Comparison of ENCODE assay signal across 8 mouse cellular contexts in genomic region chr15:79224685-79225084, GRCm38 (mm10). TPM values are rescaled to one million over a fixed set of nuclear protein-coding genes. Genes with fewer than 3 reads are reported as not detected.
A peak's percentile ranks its signal among the peaks of the same experiment; 100 is the strongest.
DNase-seq lines count a peak whose midpoint lies in the region; ATAC-seq and TF ChIP-seq lines count a peak whose summit lies in the region.

No protein-coding gene starts in this region.

- DNase-seq in heart, postnatal 0 days (ENCODE audit: low spot score), result peak; percentile 67
- DNase-seq in kidney, postnatal 36 days, result peak; percentile 78 to 91
- peak; percentile 49 to 59 (median 56) for DNase-seq in liver, embryonic 14.5 days (ENCODE audit: low read depth in 3 of 3, low spot score in 3 of 3)
- peak; percentile 84 for DNase-seq in stomach, postnatal 0 days (ENCODE audit: low spot score)

- no peak overlapping the region for H3K4me2 ChIP-seq in heart, postnatal 0 days (ENCODE audit: low read depth, low read length)
- no peak overlapping the region for H3K4me2 ChIP-seq in liver, embryonic 14.5 days (ENCODE audit: low read depth)
- H3K4me2 ChIP-seq in neural tube, embryonic 12.5 days (replicated peaks), result peak overlapping the region; percentile 5; the same call in 1 of the 2 replicates
- no peak overlapping the region for H3K4me2 ChIP-seq in stomach, postnatal 0 days (replicated peaks; ENCODE audit: low read depth)

- TF ChIP-seq CTCF in C2C12 (IDR thresholded peaks at IDR 0.05; ENCODE audit: control insufficient read depth, insufficient read depth, insufficient read length), result peak; percentile 80
- peak; percentile 84 for TF ChIP-seq CTCF in bone marrow macrophage, adult 2 months (IDR thresholded peaks at IDR 0.05; ENCODE audit: low read depth, low read length)
- peak; percentile 97 for TF ChIP-seq CTCF in heart, postnatal 0 days (IDR thresholded peaks at IDR 0.05; ENCODE audit: low read depth)
- TF ChIP-seq CTCF in liver, embryonic 14.5 days (IDR thresholded peaks at IDR 0.05; ENCODE audit: low read depth), result peak; percentile 97
- TF ChIP-seq CTCF in stomach, postnatal 0 days (IDR thresholded peaks at IDR 0.05; ENCODE audit: low read depth), result peak; percentile 98

- H3ac ChIP-seq in C2C12 (ENCODE audit: control insufficient read depth, insufficient read length, low read depth), result no peak overlapping the region

- no peak overlapping the region for H3K27ac ChIP-seq in bone marrow macrophage, adult 2 months (ENCODE audit: insufficient read depth, low read depth, low read length)
- no peak overlapping the region for H3K27ac ChIP-seq in heart, postnatal 0 days (ENCODE audit: low read depth)
- no peak overlapping the region for H3K27ac ChIP-seq in liver, embryonic 14.5 days
- no peak overlapping the region for H3K27ac ChIP-seq in neural tube, embryonic 12.5 days
- no peak overlapping the region for H3K27ac ChIP-seq in stomach, postnatal 0 days (replicated peaks)

- peak; percentile 73 for ATAC-seq in erythroid progenitor cell, adult 5-6 weeks (replicated peaks; ENCODE audit: low FRiP score, poor library complexity, severe bottlenecking)
- peak; percentile 69; the same call in 1 of the 2 replicates for ATAC-seq in heart, postnatal 0 days (ENCODE audit: insufficient read depth, low read depth)
- peak; percentile 32 for ATAC-seq in liver, embryonic 14.5 days (ENCODE audit: insufficient read depth)
- peak; percentile 57; the same call in 1 of the 2 replicates for ATAC-seq in neural tube, embryonic 12.5 days (ENCODE audit: low FRiP score, low read depth)
- peak; percentile 66 for ATAC-seq in stomach, postnatal 0 days (ENCODE audit: low FRiP score, low TSS enrichment)

- H3K79me2 ChIP-seq in C2C12 (ENCODE audit: control insufficient read depth, insufficient read depth), result no peaks in the 10 kb centered on the region

- H3K9ac ChIP-seq in heart, postnatal 0 days (replicated peaks; ENCODE audit: low read depth, low read length), result no peak overlapping the region
- H3K9ac ChIP-seq in liver, embryonic 14.5 days (replicated peaks), result no peak overlapping the region
- H3K9ac ChIP-seq in neural tube, embryonic 12.5 days, result no peak overlapping the region
- H3K9ac ChIP-seq in stomach, postnatal 0 days (ENCODE audit: low read length), result no peak overlapping the region

- no peak overlapping the region for H3K4me3 ChIP-seq in C2C12 (ENCODE audit: insufficient read depth, poor library complexity, severe bottlenecking)
- H3K4me3 ChIP-seq in bone marrow macrophage, adult 2 months (ENCODE audit: insufficient read depth, low read length), result no peak overlapping the region
- H3K4me3 ChIP-seq in heart, postnatal 0 days (ENCODE audit: low read depth, low read length), result no peak overlapping the region
- H3K4me3 ChIP-seq in liver, embryonic 14.5 days (ENCODE audit: insufficient read depth in 1 of 2, low read depth in 2 of 2, low read length in 2 of 2), result no peak overlapping the region
- no peak overlapping the region for H3K4me3 ChIP-seq in neural tube, embryonic 12.5 days
- H3K4me3 ChIP-seq in stomach, postnatal 0 days (ENCODE audit: low read depth, low read length), result no peak overlapping the region

- H3K36me3 ChIP-seq in C2C12 (ENCODE audit: control insufficient read depth, insufficient read depth), result no peaks in the 10 kb centered on the region
- H3K36me3 ChIP-seq in heart, postnatal 0 days (replicated peaks; ENCODE audit: control insufficient read depth, insufficient read depth, low read length), result no peaks in the 10 kb centered on the region
- H3K36me3 ChIP-seq in liver, embryonic 14.5 days (replicated peaks; ENCODE audit: control insufficient read depth, insufficient read depth, low read depth), result no peaks in the 10 kb centered on the region
- no peaks in the 10 kb centered on the region for H3K36me3 ChIP-seq in neural tube, embryonic 12.5 days
- no peaks in the 10 kb centered on the region for H3K36me3 ChIP-seq in stomach, postnatal 0 days (ENCODE audit: control insufficient read depth, insufficient read depth, low read length)

- peaks cover 23% of the 10 kb centered on the region for H3K27me3 ChIP-seq in C2C12 (ENCODE audit: control insufficient read depth, insufficient read depth, insufficient read length)
- 0 out of 2 replicates have a peak, but pooled peaks cover 6% of the 10 kb centered on the region for H3K27me3 ChIP-seq in heart, postnatal 0 days (ENCODE audit: control insufficient read depth, insufficient read depth, low read length)
- no peaks in the 10 kb centered on the region for H3K27me3 ChIP-seq in liver, embryonic 14.5 days (ENCODE audit: control insufficient read depth, insufficient read depth, low read length)
- H3K27me3 ChIP-seq in neural tube, embryonic 12.5 days (replicated peaks), result no peaks in the 10 kb centered on the region
- no peaks in the 10 kb centered on the region for H3K27me3 ChIP-seq in stomach, postnatal 0 days (ENCODE audit: control insufficient read depth, insufficient read depth, low read length)

- no peak for TF ChIP-seq POLR2A in bone marrow macrophage, adult 2 months (IDR thresholded peaks at IDR 0.05; ENCODE audit: borderline replicate concordance, low read depth, low read length)

- WGBS in heart, postnatal 0 days, result 10% methylated on average over 5 of the region's 5 CpGs
- WGBS in liver, embryonic 14.5 days (ENCODE audit: insufficient replicate concordance), result 14% methylated on average over 5 of the region's 5 CpGs
- 6% methylated on average over 5 of the region's 5 CpGs for WGBS in neural tube, embryonic 12.5 days
- 15% methylated on average over 5 of the region's 5 CpGs for WGBS in stomach, postnatal 0 days

- no peak for TF ChIP-seq EP300 in heart, postnatal 0 days (IDR thresholded peaks at IDR 0.05; ENCODE audit: low read depth)
- no peak for TF ChIP-seq EP300 in liver, embryonic 14.5 days (IDR thresholded peaks at IDR 0.05; ENCODE audit: low read depth)
- TF ChIP-seq EP300 in stomach, postnatal 0 days (optimal IDR thresholded peaks at IDR 0.05), result no peak

- no peaks in the 10 kb centered on the region for H3K79me3 ChIP-seq in C2C12 (ENCODE audit: low read depth)

- H3K4me1 ChIP-seq in bone marrow macrophage, adult 2 months (ENCODE audit: control insufficient read depth, insufficient read depth, low read length), result peaks cover 1% of the 10 kb centered on the region; the same call in 1 of the 2 replicates
- H3K4me1 ChIP-seq in heart, postnatal 0 days (ENCODE audit: control insufficient read depth, insufficient read depth), result peaks cover 4% of the 10 kb centered on the region
- H3K4me1 ChIP-seq in liver, embryonic 14.5 days (replicated peaks; ENCODE audit: control insufficient read depth in 2 of 2, insufficient read depth in 2 of 2, low read length in 1 of 2), result peaks cover 3% of the 10 kb centered on the region in 2 experiments
- H3K4me1 ChIP-seq in neural tube, embryonic 12.5 days, result peaks cover 30% of the 10 kb centered on the region
- H3K4me1 ChIP-seq in stomach, postnatal 0 days (replicated peaks; ENCODE audit: control insufficient read depth, insufficient read depth), result peaks cover 1% of the 10 kb centered on the region; the same call in 1 of the 2 replicates

- H3K9me3 ChIP-seq in heart, postnatal 0 days (replicated peaks; ENCODE audit: control insufficient read depth, low read length), result no peaks in the 10 kb centered on the region
- H3K9me3 ChIP-seq in liver, embryonic 14.5 days (ENCODE audit: control insufficient read depth, low read length), result no peaks in the 10 kb centered on the region
- H3K9me3 ChIP-seq in neural tube, embryonic 12.5 days, result no peaks in the 10 kb centered on the region
- H3K9me3 ChIP-seq in stomach, postnatal 0 days (ENCODE audit: control insufficient read depth, low read length), result no peaks in the 10 kb centered on the region

RNA-seq across cellular contexts. Expression of gene Pick1, which starts 4.3 kb away (rescaled TPM):
- polyA plus RNA-seq in C2C12 (2012; fragmentation: generic; extraction: Trizol), result 15.3 TPM
- 11.4 and 13.0 TPM in 2 replicates for polyA plus RNA-seq in bone marrow macrophage, adult 2 months (2012; ENCODE audit: insufficient read depth, insufficient read length, missing spikeins)
- 2.9 and 3.4 TPM in 2 replicates for total RNA-seq in erythroid progenitor cell, adult 5-6 weeks (2015; ENCODE audit: low replicate concordance)
- total RNA-seq in erythroid progenitor cell, adult 5-6 weeks (2017; ENCODE audit: low replicate concordance), result 1.9 TPM in 1 of 2 replicates, not detected in the other
- 23.8 and 27.2 TPM in 2 replicates for total RNA-seq in heart, postnatal 0 days (2014; rRNA removed; ENCODE audit: low replicate concordance)
- polyA plus RNA-seq in heart, postnatal 0 days (2015; fragmentation: Nextera tagmentation; extraction: Ambion mirVana), result 26.9 and 29.8 TPM in 2 replicates
- polyA plus RNA-seq in liver, embryonic 14.5 days (2012; rRNA removed), result 9.1 and 12.4 TPM in 2 replicates
- polyA plus RNA-seq in liver, embryonic 14.5 days (2014; fragmentation: Nextera tagmentation; extraction: Ambion mirVana), result 3.5 and 4.2 TPM in 2 replicates
- 72.6 and 78.2 TPM in 2 replicates for polyA plus RNA-seq in neural tube, embryonic 12.5 days (2016; fragmentation: Nextera tagmentation; extraction: Ambion mirVana)
- polyA plus RNA-seq in stomach, postnatal 0 days (2015; fragmentation: Nextera tagmentation; extraction: Ambion mirVana), result 25.7 and 26.7 TPM in 2 replicates

RNA-seq across cellular contexts. Expression of gene Gm49486, which starts 4.5 kb away (rescaled TPM):
- polyA plus RNA-seq in C2C12 (2012; fragmentation: generic; extraction: Trizol), result 0.01 TPM
- not detected in 2 replicates for polyA plus RNA-seq in bone marrow macrophage, adult 2 months (2012; ENCODE audit: insufficient read depth, insufficient read length, missing spikeins)
- total RNA-seq in erythroid progenitor cell, adult 5-6 weeks (2015; ENCODE audit: low replicate concordance), result not detected in 2 replicates
- not detected in 2 replicates for total RNA-seq in erythroid progenitor cell, adult 5-6 weeks (2017; ENCODE audit: low replicate concordance)
- 0.12 and 0.80 TPM in 2 replicates for total RNA-seq in heart, postnatal 0 days (2014; rRNA removed; ENCODE audit: low replicate concordance)
- polyA plus RNA-seq in heart, postnatal 0 days (2015; fragmentation: Nextera tagmentation; extraction: Ambion mirVana), result 0.74 and 1.0 TPM in 2 replicates
- 0.04 and 0.06 TPM in 2 replicates for polyA plus RNA-seq in liver, embryonic 14.5 days (2012; rRNA removed)
- not detected in 2 replicates for polyA plus RNA-seq in liver, embryonic 14.5 days (2014; fragmentation: Nextera tagmentation; extraction: Ambion mirVana)
- 1.3 and 1.5 TPM in 2 replicates for polyA plus RNA-seq in neural tube, embryonic 12.5 days (2016; fragmentation: Nextera tagmentation; extraction: Ambion mirVana)
- polyA plus RNA-seq in stomach, postnatal 0 days (2015; fragmentation: Nextera tagmentation; extraction: Ambion mirVana), result 0.23 and 0.27 TPM in 2 replicates

RNA-seq across cellular contexts. Expression of gene Slc16a8, which starts 29.9 kb away (rescaled TPM):
- polyA plus RNA-seq in C2C12 (2012; fragmentation: generic; extraction: Trizol), result 0.11 TPM
- not detected in 2 replicates for polyA plus RNA-seq in bone marrow macrophage, adult 2 months (2012; ENCODE audit: insufficient read depth, insufficient read length, missing spikeins)
- not detected in 2 replicates for total RNA-seq in erythroid progenitor cell, adult 5-6 weeks (2015; ENCODE audit: low replicate concordance)
- not detected in 2 replicates for total RNA-seq in erythroid progenitor cell, adult 5-6 weeks (2017; ENCODE audit: low replicate concordance)
- 0.73 and 1.8 TPM in 2 replicates for total RNA-seq in heart, postnatal 0 days (2014; rRNA removed; ENCODE audit: low replicate concordance)
- 0.67 and 0.97 TPM in 2 replicates for polyA plus RNA-seq in heart, postnatal 0 days (2015; fragmentation: Nextera tagmentation; extraction: Ambion mirVana)
- not detected in 2 replicates for polyA plus RNA-seq in liver, embryonic 14.5 days (2012; rRNA removed)
- not detected in 2 replicates for polyA plus RNA-seq in liver, embryonic 14.5 days (2014; fragmentation: Nextera tagmentation; extraction: Ambion mirVana)
- 0.14 and 0.27 TPM in 2 replicates for polyA plus RNA-seq in neural tube, embryonic 12.5 days (2016; fragmentation: Nextera tagmentation; extraction: Ambion mirVana)
- 0.10 and 0.12 TPM in 2 replicates for polyA plus RNA-seq in stomach, postnatal 0 days (2015; fragmentation: Nextera tagmentation; extraction: Ambion mirVana)

RNA-seq across cellular contexts. Expression of gene Sox10, which starts 59.6 kb away (rescaled TPM):
- not detected for polyA plus RNA-seq in C2C12 (2012; fragmentation: generic; extraction: Trizol)
- not detected in 2 replicates for polyA plus RNA-seq in bone marrow macrophage, adult 2 months (2012; ENCODE audit: insufficient read depth, insufficient read length, missing spikeins)
- not detected in 2 replicates for total RNA-seq in erythroid progenitor cell, adult 5-6 weeks (2015; ENCODE audit: low replicate concordance)
- not detected in 2 replicates for total RNA-seq in erythroid progenitor cell, adult 5-6 weeks (2017; ENCODE audit: low replicate concordance)
- 0.31 and 0.53 TPM in 2 replicates for total RNA-seq in heart, postnatal 0 days (2014; rRNA removed; ENCODE audit: low replicate concordance)
- 0.12 and 0.34 TPM in 2 replicates for polyA plus RNA-seq in heart, postnatal 0 days (2015; fragmentation: Nextera tagmentation; extraction: Ambion mirVana)
- 0.12 and 0.24 TPM in 2 replicates for polyA plus RNA-seq in liver, embryonic 14.5 days (2012; rRNA removed)
- polyA plus RNA-seq in liver, embryonic 14.5 days (2014; fragmentation: Nextera tagmentation; extraction: Ambion mirVana), result 0.14 TPM in 1 of 2 replicates, not detected in the other
- 27.4 and 35.8 TPM in 2 replicates for polyA plus RNA-seq in neural tube, embryonic 12.5 days (2016; fragmentation: Nextera tagmentation; extraction: Ambion mirVana)
- polyA plus RNA-seq in stomach, postnatal 0 days (2015; fragmentation: Nextera tagmentation; extraction: Ambion mirVana), result 3.6 and 3.9 TPM in 2 replicates
